Mouse (Mus musculus): ENCODE measurements around the gene Adamts6.
A peak's percentile ranks its signal among the peaks of the same experiment; 100 is the strongest.

Adamts6 gene

GRCm38 (mm10) chr13:104287366-104288225, at the start of gene Adamts6:
Gene Adamts6 (plus strand): TSS chr13:104287835.
- DNase-seq: peak; percentile 61

DNA sequence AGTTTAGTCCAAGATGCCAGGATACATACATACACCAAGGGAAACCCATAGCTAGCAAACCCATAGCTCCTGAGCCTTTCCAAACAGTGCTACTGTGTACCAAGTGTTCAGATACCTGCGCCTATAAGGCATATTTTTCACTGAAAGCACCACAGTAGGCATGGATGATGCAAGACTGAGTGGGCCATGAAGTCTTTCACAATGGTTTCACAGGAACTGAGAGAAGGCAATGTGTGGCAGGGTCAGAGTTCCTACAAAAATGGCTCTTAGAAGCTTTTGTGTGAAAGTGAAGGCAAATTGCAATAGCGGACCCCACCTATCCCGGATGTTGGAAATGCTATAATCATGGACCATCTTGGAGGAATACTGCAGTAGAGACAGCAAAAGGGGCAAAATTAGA, 28.6 kb upstream of the Adamts6 start:
- DNase-seq: no peak

DNA sequence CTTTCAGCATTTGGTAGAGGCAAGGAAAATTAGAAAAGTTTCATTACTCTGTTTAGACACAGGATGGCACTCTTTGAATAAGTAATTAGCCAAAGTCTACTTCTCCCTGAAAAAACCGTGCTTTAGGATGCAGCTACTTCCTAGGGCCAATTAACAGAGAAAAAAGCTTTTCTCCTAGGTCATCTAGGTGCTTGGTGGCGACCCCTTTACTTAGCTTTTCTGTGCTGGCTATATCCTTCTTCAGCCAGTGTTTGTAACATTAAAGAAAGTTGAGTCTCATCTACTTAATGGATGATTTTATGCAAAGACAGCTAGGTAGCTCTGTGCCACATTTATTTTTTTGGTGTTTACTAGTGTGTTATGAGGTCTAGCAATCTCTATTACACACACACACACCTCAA, 2.6 kb upstream of the Adamts6 start:
- DNase-seq: peak; percentile 18

GRCm38 (mm10) chr13:104285737-104286311, 1.8 kb upstream of the Adamts6 start:
- peak; percentile 37 for DNase-seq

DNA sequence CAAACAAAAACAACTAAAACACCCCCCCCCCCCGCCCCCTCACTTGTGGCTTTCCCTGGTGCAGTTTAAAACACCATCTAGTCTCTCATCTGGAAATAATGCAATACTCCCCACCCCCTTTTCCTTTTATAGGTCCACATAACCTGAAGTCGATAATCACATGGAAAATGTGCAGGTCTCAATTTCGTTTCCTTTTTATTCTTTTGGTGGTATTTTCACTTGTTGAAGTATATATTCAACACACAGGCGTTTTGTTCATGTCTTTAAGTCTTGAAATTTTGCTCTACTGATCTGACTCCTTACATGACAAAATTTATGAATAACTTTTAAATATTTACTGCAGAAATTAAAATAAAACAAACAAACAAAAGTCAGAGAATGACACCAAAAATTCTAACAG, 1.3 kb upstream of the Adamts6 start:
- DNase-seq: no peak

DNA sequence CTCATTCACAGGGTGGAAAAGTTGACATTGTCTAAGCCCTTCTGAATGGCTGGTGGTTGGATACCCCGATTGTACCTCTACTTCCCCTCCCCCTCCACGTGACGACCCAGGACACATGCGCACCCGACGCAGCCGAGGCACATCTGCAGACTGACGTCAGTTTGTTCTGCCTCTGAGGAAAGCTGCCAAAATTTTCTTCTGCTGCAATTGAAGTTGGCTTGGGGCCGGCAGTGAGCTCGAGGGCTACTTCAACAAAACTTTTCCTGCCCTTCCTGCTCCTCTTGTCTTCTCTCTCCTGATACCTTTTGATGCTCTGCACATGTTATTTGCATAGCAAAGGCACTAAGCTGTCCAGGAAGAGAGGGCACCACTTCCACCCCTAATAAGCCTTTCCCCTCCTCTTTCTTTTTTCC, 732 bp upstream of the Adamts6 start:
- DNase-seq: peak; percentile 93

- DNase-seq: peak; percentile 9
Observed at GRCm38 (mm10) chr13:104288226-104288859, 708 bp downstream of the Adamts6 start.

DNA sequence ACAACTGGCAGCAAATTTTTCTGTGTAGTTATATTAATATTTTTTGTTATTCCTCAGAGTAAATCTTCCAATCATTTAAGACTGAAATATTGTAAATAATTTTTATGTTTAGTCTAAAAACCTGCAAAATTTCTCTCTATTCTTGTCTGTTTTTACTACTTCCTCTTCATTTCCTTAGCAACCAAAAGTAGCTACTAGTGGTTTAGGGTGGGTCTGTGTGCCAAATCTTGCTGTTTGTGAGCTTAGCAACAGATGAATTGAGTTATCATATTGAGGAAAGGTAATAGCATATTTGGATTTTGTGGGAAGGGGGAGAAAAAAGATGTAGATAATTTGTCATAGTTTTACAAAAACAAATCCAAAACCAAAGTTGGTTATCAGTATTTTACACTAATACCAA, 1.5 kb downstream of the Adamts6 start:
- no peak for DNase-seq

- DNase-seq: no peak
Observed at GRCm38 (mm10) chr13:104295472-104295871, 7.8 kb downstream of the Adamts6 start.

- no peak for DNase-seq
Observed at GRCm38 (mm10) chr13:104329336-104329735, 41.7 kb downstream of the Adamts6 start.

DNA sequence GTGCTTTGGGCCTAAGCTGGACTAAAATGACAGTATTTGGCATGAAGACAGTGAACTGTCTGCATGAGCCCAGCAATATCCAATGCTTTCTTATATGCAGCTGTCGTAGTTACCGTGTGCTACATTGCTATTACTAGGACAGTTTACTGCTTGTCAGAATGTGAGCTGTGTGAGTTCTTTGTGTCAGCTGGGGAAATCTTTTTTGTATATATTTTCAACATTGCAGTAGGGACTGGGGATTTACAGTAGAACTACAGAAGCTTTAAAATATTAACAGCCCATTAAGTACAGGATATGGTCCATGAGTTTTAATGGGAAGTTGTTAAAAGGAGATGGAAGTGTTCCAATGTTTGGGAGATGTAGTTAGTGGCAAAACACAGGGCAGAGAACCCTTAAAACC, 42.1 kb downstream of the Adamts6 start:
- DNase-seq: no peak

DNA sequence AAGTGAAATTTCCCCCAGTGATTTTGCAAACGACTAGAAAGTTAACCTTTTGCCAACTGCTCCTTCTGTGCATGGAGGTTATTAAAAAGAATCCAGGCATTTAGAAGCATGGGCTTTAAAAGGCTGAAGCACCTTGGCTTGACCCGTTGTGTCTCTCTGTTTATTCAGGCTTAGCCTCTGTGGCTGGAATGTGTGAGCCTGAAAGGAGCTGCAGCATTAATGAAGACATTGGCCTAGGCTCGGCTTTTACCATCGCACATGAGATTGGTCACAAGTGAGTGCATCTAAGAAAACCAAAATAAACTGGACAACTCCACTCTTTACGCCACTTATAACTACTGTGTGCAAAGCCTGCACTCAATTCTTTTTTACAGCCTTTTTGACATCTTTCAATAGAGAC, 65.0 kb downstream of the Adamts6 start:
- no peak for DNase-seq

GRCm38 (mm10) chr13:104393427-104394356, 106.1 kb downstream of the Adamts6 start:
- DNase-seq: no peak

- DNase-seq: no peak
Observed at GRCm38 (mm10) chr13:104397814-104398213, 110.2 kb downstream of the Adamts6 start.

GRCm38 (mm10) chr13:104432734-104433133, 145.1 kb downstream of the Adamts6 start:
- no peak for DNase-seq

DNA sequence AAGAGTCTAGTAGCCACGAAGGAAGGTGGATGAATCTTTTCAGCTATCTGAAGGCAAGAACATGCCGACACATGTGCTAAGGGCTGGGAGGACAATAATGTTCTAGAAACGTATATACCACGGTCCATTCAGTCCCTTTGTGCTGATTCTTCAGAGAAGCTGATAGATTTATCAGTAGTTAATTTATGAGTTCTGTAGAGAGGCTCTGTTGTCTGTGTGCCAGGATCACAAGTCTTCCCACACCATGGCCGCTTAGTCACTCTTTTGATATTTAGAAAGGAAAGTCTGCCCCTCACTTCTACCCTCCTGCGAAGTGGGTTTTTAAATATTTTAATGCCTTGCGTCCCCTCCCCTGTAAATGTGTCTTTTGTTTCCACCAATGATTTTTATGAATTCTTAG, 154.9 kb downstream of the Adamts6 start:
- no peak for DNase-seq

DNA sequence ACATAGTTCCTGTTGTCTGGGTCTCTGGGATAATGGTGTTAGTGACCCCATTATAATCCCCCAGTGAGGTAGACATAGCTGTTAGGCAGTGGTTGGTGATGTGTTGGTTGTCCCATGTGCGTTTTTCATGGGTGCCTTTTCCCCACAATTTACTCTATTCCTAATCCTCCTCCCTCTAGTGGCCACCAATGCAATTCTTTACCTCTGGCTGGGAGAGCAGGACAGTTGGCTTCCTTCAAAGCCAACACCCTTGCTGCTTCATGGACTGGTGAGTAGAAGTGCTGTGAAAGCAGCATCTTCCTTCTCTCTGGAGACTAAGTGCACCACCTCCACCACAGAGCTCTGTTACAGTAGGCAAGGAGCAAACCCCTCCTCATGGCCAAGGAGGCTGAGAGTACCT, 157.8 kb downstream of the Adamts6 start:
- no peak for DNase-seq

- no peak for DNase-seq
Observed at GRCm38 (mm10) chr13:104446974-104447373, 159.3 kb downstream of the Adamts6 start.

DNA sequence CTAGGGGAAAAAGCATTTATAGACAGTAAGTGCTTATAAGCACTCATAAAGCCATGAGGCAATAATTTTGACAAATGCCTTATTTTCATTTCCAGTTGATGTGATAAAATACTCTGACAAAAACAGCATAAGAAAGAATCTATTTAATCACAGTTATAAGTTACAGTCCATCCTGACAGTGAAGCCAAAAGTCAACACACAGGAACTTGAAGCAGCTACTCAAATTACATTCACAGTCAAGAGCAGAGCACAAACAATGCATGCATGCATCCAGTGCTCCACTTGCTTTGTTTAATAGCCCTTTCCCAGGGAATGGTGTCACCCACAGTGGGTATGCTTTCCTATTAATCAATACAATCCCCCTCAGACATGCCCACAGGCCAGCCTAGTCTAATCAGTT, 159.8 kb downstream of the Adamts6 start:
- no peak for DNase-seq

DNA sequence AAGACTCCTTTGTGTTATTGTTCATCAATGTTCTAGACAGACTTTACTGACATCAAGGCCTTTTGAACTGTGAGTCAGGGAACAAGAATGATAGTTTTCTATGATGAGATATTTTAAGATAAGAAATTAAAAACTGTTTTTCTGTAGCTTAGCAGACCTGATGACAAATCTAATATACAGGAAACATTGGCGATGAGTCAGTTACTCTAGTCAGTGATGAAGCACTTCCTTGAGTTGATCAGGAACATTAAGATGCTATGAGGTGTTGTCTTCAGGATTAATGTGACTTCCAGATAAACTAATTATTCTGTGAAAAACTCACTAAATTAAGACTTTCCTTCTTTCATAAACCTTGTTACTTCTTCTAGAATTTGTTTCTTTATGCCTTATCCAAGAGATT, 160.7 kb downstream of the Adamts6 start:
- no peak for DNase-seq

DNA sequence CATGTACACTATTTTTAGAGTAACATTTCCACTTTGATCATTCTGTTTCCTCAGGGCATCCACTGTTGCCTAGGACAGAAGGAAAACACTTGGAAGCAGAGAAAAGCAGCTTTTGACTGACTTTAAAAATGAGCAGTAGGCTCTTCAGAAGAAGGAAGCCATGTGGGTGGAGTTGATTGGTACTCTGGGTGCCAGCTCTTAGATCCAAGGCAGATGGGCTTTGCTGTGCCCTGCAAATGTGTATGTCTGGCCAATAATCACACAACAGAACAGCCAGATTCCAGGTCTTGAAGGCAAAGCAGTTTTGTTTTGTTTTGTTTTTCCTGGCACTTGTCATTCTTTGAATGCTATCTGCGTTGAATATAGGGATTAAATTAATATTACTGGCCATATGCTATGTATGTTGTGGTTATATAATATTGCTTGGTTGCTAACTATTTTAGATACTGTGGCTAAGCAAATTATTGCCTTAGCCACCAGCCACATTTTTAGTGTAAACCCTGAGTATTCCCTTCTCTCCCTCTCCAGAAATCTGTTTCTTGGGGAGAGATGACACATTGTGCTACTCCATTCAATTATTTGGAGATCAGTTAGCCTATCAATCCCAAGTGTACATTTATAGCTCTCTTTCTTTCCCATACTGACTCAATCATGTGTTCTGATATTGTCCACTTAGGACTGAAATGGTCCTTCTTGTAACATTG, 165.8 kb downstream of the Adamts6 start:
- no peak for DNase-seq

DNA sequence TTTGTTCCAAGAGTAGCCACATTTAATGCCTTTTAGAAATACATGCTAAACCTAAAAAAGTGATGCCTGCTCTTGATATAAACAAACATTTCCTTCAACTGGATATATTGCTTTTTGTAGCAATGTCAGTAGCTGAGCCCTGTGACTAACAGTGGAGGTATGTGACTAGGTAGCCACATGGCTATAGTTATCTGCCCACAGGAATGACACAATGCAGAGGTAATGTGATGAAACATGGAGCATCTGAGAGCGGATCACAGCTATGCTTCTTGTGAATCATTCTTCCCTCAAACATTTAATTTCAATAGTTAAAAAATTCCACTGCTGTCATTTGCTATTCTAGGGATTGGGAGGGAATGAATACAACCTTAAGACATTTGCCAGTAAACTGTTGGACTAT, 172.7 kb downstream of the Adamts6 start:
- no peak for DNase-seq
